Mouse (Mus musculus) brain, embryonic 14.5 days (tissue): Measurements from ENCODE around the gene Letmd1.

Experiments
- CTCF ChIP-seq: fragments of 200-500 bp; IDR thresholded peaks from 2 replicates; pipeline ENCODE4 v1.5.1; 2012; ENCODE audit warnings: inconsistent platforms, mild to moderate bottlenecking, moderate library complexity, borderline replicate concordance; ENCODE audit not compliant: insufficient read depth, insufficient read length; ENCODE audit errors: extremely low read depth
- POLR2A ChIP-seq: fragments of 200-500 bp; IDR thresholded peaks from 2 replicates; pipeline ENCODE4 v1.6.1; 2012; ENCODE audit warnings: mild to moderate bottlenecking, inconsistent platforms, borderline replicate concordance; ENCODE audit not compliant: poor library complexity, insufficient read depth, insufficient read length, severe bottlenecking; ENCODE audit errors: extremely low read depth

DNA sequence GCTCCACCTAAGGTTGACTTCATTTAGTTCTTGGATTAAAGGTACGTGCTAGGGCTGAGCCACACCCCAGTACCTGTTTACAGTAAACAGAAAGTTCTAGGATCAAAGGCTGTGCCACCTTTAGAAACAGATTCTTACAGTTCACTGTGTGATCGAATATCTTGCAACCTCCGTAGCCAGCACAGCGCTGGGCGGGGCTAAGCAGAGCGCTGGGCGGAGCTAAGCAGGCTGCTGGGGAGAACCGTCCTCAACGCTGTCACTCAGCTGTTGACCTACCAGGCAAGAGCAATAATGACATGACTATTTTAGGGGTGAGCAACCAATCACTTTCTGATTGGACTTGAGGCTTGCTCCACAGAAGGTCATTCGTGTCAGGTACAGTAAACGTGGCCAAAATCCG, 7.9 kb upstream of the Letmd1 start:
- no peak for TF ChIP-seq POLR2A
- TF ChIP-seq CTCF: no peak
